Mouse (Mus musculus) hindbrain, embryonic 15.5 days (tissue): ENCODE measurements around the gene Hist1h4h. TPM values are rescaled to one million over a fixed set of nuclear protein-coding genes. Genes with fewer than 3 reads are reported as not detected.
A peak's percentile ranks its signal among the peaks of the same experiment; 100 is the strongest.
"Not testable (repeated sequence)": the region's sequence is repeated elsewhere in the genome, so short reads cannot be mapped to it uniquely, and the experiment has no call there.

ENCODE experiments used
- ATAC-seq: fragments of 200-750 bp; cut with Nextera tagmentation; 2 replicates; pipeline ENCODE4 v1.8.0; 2017; ENCODE audit warnings: low read depth, moderate number of reproducible peaks, moderate TSS enrichment; ENCODE audit not compliant: low FRiP score
- H3K27ac ChIP-seq: fragments of 300-500 bp; sonication (generic); replicated peaks from 2 replicates; pipeline ENCODE4 v1.5.1; 2015; ENCODE audit warnings: mild to moderate bottlenecking, inconsistent platforms
- H3K27me3 ChIP-seq: fragments of 300-500 bp; sonication (generic); 2 replicates; pipeline ENCODE4 v1.6.1; 2015; ENCODE audit warnings: control low read depth, inconsistent platforms
- H3K36me3 ChIP-seq: fragments of 300-500 bp; sonication (generic); 2 replicates; pipeline ENCODE4 v1.6.1; 2015; ENCODE audit warnings: control low read depth, inconsistent platforms
- H3K4me1 ChIP-seq: fragments of 300-500 bp; sonication (generic); replicated peaks from 2 replicates; pipeline ENCODE4 v1.6.1; 2015; ENCODE audit warnings: control low read depth, inconsistent platforms
- H3K4me2 ChIP-seq: fragments of 300-500 bp; sonication (generic); 2 replicates; pipeline ENCODE4 v1.6.1; 2015; ENCODE audit warnings: moderate library complexity, mild to moderate bottlenecking, inconsistent platforms
- H3K4me3 ChIP-seq: fragments of 300-500 bp; sonication (generic); 2 replicates; pipeline ENCODE4 v1.5.1; 2015; ENCODE audit warnings: mild to moderate bottlenecking, inconsistent platforms
- H3K9ac ChIP-seq: fragments of 300-500 bp; sonication (generic); 2 replicates; pipeline ENCODE4 v1.6.1; 2015; ENCODE audit warnings: inconsistent platforms
- H3K9me3 ChIP-seq: fragments of 300-500 bp; sonication (generic); 2 replicates; pipeline ENCODE4 v1.6.1; 2016; ENCODE audit warnings: control low read depth, inconsistent platforms
- WGBS: fragments of 180-500 bp; shearing (Covaris S2); methylation state at CpG from one replicate; pipeline ENCODE4 v1.1.7; 2015; 5-methylcytosine and 5-hydroxymethylcytosine counted together
- polyA plus RNA-seq: library from polyadenylated mRNA; unstranded; fragments of >200 nt; fragmentation: Nextera tagmentation; extraction: Ambion mirVana; gene quantifications from 2 replicates; pipeline ENCODE4 v1.2.1, GENCODE M21; 2015

The Hist1h4h gene
- polyA plus RNA-seq, 1 experiment from 2014 or later: 1.7 TPM

DNA sequence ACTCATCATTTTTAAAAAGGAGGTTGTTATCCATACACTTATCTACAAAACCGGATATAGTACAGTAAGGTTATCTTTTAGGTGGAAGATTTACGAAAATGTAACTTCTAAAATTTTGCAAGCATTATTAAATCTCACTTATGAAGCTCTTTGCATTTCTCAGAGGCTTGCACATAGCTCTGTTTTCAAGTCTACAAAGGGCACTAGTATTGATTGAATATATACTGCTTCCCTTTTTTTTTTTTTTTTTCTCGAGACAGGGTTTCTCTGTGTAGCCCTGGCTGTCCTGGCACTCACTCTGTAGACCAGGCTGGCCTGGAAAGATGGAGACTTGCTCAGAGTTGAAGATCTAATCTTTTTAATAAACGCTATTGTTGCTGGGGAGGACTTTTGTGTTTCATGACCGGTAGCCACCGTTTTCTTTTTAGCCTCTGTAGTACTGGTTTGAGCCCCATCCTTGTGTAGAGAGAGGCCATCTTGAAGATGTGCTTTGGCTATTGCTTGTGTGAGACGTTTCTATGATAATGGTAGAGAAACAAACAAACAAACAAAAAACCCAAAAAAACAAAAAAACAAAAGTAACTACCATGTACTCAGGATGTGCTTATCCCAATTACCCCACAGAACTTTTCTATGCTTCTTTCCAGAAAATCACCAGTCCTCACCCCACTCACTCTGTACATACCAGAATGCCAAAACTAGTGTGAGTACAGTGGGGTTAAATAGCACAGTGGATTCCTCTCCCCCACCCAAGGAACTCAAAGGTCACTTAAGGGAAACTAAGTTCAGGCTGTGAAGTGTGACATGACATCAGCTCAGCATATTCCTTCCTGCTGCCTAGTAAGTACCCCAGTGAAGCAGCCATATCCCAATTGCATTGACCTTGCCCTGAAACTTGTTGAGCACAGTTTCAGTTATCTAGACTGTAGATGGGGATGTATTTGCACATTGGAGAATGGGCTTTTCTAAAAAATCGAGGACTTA, 21.4 kb downstream of the Hist1h4h start:
- peaks cover 38% of the 10 kb centered on the region for H3K4me1 ChIP-seq
- H3K4me3 ChIP-seq: peak overlapping the region; percentile 46
- no peaks in the 10 kb centered on the region for H3K36me3 ChIP-seq
- 0 out of 2 replicates have a peak overlapping the region, but pooled peaks have one; percentile 17 for H3K9ac ChIP-seq
- H3K9me3 ChIP-seq: no peaks in the 10 kb centered on the region
- H3K4me2 ChIP-seq: peak overlapping the region; percentile 64
- no peak for ATAC-seq
- H3K27me3 ChIP-seq: no peaks in the 10 kb centered on the region
- 52% methylated on average over 8 of the region's 8 CpGs for WGBS
- peak overlapping the region; percentile 87 for H3K27ac ChIP-seq

DNA sequence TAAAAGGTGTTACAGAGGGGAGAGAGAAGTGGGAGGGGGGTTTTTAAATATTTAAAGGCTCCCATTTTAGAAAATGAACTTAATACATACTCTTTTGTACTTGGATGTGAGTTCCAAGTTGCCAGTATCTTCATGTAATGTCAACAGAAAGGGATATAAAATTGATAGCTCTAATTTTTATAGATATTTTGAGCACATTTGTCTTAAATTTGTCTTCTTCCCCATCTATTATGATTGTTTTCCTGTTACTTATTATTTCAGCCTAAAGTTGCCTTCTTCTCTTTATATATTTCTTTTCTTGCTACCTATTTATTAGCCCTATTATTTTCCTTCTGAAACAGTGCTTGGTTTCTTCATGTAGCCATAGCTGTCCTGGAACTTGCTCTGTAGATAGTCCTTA, 22.1 kb downstream of the Hist1h4h start, which contains the start of gene Hist1h1d:
Gene Hist1h1d, plus strand, starts transcription at position 301 of the 400 bp plus-strand sequence.
- Histone ChIP-seq H3K27me3 (no peaks in the 10 kb centered on the region), H3K36me3 (no peaks in the 10 kb centered on the region), H3K4me2 (peak within 1 kb of the TSS; percentile 100), H3K27ac (0 out of 2 replicates have a peak within 1 kb of the TSS, but pooled peaks have one; percentile 87), H3K4me3 (no peak within 1 kb of the TSS), H3K4me1 (peaks cover 38% of the 10 kb centered on the region), H3K9ac (0 out of 2 replicates have a peak within 1 kb of the TSS, but pooled peaks have one; percentile 17), H3K9me3 (no peaks in the 10 kb centered on the region)
- ATAC-seq: no peak

DNA sequence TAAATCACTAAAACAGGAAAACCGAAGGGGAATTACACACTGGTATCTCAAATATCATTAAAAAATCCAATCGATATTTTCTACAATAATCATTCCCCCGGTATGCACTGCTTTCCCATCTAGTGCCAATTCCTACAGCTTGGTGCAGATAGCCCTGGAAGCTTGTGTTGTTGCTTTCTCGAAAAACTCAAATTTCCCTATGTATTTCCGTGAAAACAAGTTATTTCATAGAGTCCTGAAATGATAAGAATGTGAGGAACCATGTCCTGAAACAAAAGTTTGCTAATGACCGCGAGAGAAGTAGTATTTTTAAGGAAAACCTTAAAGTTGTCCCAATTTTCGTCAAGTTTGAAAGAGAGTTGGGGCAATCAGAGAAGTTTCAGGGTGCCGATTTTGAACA, 23.5 kb downstream of the Hist1h4h start:
- H3K27ac ChIP-seq: peak overlapping the region; percentile 90
- WGBS: 21% methylated on average over 9 of the region's 9 CpGs
- no peak for ATAC-seq

DNA sequence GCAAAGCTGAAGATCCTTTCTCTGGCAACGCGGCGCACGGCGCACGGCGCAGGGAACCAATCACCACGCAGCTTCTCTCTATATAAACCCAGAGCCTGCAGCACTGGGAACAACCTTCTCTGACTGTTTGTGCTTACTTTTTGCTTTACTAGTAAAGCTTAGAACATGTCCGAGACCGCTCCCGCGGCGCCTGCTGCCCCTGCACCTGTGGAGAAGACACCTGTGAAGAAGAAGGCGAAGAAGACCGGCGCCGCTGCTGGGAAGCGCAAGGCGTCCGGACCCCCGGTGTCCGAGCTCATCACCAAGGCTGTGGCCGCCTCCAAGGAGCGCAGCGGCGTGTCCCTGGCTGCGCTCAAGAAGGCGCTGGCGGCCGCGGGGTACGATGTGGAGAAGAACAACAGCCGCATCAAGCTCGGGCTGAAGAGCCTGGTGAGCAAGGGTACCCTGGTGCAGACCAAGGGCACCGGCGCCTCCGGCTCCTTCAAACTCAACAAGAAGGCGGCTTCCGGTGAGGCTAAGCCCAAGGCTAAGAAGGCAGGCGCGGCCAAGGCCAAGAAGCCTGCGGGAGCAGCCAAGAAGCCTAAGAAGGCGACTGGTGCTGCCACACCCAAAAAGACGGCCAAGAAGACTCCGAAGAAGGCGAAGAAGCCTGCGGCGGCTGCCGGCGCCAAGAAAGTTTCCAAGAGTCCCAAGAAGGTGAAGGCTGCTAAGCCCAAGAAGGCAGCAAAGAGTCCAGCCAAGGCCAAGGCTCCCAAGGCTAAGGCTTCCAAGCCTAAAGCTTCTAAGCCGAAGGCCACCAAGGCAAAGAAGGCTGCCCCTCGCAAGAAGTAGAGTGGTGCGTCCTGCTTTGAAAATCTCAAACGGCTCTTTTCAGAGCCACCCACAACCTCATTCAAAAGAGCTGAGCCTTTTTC, 24.3 kb downstream of the Hist1h4h start:
- Histone ChIP-seq H3K9me3 (no peaks in the 10 kb centered on the region), H3K36me3 (no peaks in the 10 kb centered on the region), H3K27ac (peak overlapping the region; percentile 90), H3K4me2 (peak overlapping the region; percentile 100), H3K9ac (peak overlapping the region; percentile 63), H3K27me3 (no peaks in the 10 kb centered on the region), H3K4me1 (peaks cover 38% of the 10 kb centered on the region), H3K4me3 (peak overlapping the region; percentile 53)
- peak; percentile 79 for ATAC-seq
- under 1% methylated on average over 53 of the region's 54 CpGs for WGBS

More for the DNA sequence above, 23.5 kb downstream of the Hist1h4h start:
- no peaks in the 10 kb centered on the region for H3K36me3 ChIP-seq
- peak overlapping the region; percentile 100 for H3K4me2 ChIP-seq
- H3K9ac ChIP-seq: peak overlapping the region; percentile 63
- peak overlapping the region; percentile 53 for H3K4me3 ChIP-seq
- H3K9me3 ChIP-seq: no peaks in the 10 kb centered on the region
- H3K4me1 ChIP-seq: peaks cover 38% of the 10 kb centered on the region
- no peaks in the 10 kb centered on the region for H3K27me3 ChIP-seq

DNA sequence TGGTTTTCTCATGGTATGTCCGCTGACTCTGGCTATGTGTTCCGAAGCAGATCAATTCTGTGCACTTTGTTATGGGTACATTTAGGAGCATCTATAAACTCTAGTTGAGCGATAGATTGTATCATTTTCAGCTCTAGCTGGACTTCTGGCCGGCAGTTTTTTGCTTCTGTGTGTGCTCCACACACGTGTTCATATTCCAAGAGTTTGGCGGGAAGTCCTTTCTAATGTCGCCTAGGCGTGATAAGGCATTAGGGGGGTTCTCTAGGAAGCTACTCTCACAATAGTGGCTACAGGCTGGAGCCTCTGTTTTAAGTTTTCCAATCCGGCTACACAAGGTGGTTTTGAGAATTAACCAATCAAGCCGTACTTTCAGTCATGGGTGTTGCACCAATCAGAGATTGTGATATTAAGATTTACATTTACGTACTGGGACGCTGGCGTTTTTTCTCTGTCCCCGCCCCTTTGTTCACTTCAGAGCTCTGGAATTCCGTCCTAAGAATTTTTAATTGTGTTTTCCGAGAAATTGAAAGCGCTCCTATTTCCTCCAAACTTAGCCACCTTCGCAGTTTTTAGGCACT, 25.1 kb downstream of the Hist1h4h start:
- H3K4me3 ChIP-seq: peak overlapping the region; percentile 53
- H3K9ac ChIP-seq: peak overlapping the region; percentile 63
- H3K36me3 ChIP-seq: no peaks in the 10 kb centered on the region
- peak overlapping the region; percentile 100 for H3K4me2 ChIP-seq
- no peaks in the 10 kb centered on the region for H3K27me3 ChIP-seq
- peak; percentile 88 for ATAC-seq
- WGBS: 0% methylated on average over 18 of the region's 18 CpGs
- no peaks in the 10 kb centered on the region for H3K9me3 ChIP-seq
- H3K27ac ChIP-seq: peak overlapping the region; percentile 90
- peaks cover 36% of the 10 kb centered on the region for H3K4me1 ChIP-seq

DNA sequence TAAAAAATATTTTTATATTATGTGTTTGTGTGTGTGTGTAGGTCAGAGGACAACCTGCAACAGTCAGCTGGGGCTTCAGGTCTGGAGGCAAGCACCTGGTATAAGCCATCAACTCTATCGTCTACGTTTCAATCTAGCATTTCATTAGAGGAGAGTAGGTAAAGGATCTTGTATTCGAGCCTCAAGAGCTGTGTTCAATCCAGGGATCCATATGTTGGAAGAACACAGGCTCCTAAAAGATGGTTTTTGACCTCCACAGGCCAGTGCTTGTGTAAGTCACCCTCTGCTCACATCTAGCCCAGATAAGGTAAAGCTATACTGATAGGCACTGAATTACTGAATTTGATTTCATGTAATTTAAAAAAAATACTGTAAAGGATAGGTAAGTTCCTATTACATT, 26.1 kb downstream of the Hist1h4h start:
- Histone ChIP-seq H3K27me3 (no peaks in the 10 kb centered on the region), H3K4me2 (0 out of 2 replicates have a peak overlapping the region, but pooled peaks have one; percentile 100), H3K27ac (0 out of 2 replicates have a peak overlapping the region, but pooled peaks have one; percentile 11)

DNA sequence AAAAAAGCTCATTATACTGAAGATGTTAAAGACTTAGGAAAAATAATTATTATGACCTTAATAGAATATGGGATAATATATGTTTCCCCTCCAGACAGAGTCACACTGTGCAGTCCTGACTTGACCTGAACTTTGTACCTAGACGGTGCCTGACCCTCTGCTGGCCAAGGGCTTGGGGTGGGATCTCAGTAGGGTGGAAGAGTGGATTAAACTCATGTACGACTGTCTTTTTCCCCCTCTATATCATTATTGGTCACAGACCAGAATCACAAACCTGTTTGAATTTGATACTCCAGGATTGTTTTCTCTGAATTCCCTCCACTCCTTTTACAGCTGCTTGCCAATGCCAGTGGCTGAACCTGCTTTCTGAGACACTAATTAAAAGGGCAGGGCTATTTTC, 29.8 kb downstream of the Hist1h4h start:
- H3K9ac ChIP-seq, H3K27ac ChIP-seq, H3K27me3 ChIP-seq, H3K36me3 ChIP-seq, H3K4me3 ChIP-seq, H3K9me3 ChIP-seq, ATAC-seq: not testable (repeated sequence)
- 0 out of 2 replicates have a peak overlapping the region, but pooled peaks have one; percentile 4 for H3K4me2 ChIP-seq
- 24% methylated on average over 2 of the region's 2 CpGs for WGBS
- H3K4me1 ChIP-seq: peaks cover 17% of the 10 kb centered on the region

More for the DNA sequence above, 26.1 kb downstream of the Hist1h4h start:
- no peaks in the 10 kb centered on the region for H3K36me3 ChIP-seq
- no peak overlapping the region for H3K4me3 ChIP-seq
- H3K4me1 ChIP-seq: peaks cover 32% of the 10 kb centered on the region
- ATAC-seq: no peak
- H3K9ac ChIP-seq: no peak overlapping the region
- WGBS: 75% methylated on average over 3 of the region's 3 CpGs
- H3K9me3 ChIP-seq: no peaks in the 10 kb centered on the region

DNA sequence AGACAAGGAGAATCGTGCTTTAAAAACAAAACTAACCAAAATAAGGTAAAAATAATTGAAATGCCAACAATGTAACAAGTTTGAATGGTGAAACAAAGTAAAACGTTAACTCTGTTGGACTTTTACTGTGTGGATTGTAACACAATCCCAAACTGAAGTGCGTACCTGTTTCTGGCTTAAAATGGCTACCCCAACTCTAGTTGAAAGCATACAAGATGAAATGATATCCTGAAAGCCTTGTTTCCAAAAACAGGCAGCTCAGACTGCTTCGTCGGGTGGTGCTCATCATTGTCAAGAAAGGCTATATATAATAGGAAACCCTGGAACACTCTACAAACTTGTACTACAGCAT, 30.7 kb downstream of the Hist1h4h start:
- peak overlapping the region; percentile 58; the same call in 1 of the 2 replicates for H3K9ac ChIP-seq

DNA sequence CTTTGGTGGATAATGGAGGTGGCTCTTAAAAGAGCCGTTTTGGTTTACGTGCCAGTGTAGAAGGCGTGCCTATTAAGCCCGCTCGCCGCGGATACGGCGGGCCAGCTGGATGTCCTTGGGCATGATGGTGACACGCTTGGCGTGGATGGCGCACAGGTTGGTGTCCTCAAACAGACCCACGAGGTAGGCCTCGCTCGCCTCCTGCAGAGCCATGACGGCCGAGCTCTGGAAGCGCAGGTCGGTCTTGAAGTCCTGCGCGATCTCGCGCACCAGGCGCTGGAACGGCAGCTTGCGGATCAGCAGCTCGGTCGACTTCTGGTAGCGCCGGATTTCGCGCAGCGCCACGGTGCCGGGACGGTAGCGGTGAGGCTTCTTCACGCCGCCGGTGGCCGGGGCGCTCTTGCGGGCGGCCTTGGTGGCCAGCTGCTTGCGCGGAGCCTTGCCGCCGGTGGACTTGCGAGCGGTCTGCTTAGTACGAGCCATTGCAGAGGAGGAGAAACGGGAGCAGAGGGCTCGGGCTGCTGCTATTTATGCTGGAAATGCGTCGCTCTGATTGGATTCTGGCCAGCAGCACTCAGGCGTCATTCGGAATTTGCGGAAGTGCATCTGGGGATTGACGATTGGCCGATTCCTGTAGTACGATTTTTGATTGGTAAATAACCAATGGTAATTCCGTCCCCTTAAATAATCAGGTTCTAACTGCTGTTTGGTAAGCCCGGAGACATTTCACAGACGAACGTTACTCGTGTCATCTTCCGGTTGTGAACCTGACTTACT, 31.2 kb downstream of the Hist1h4h start, which contains the start of gene Hist1h3e:
Gene Hist1h3e, minus strand, starts transcription at position 487 of the 777 bp plus-strand sequence.
- under 1% methylated on average over 53 of the region's 67 CpGs for WGBS
- H3K9ac ChIP-seq: peak within 1 kb of the TSS; percentile 58

More for the DNA sequence above, 30.7 kb downstream of the Hist1h4h start:
- not testable (repeated sequence) for ATAC-seq, H3K27me3 ChIP-seq, H3K36me3 ChIP-seq, H3K9me3 ChIP-seq
- Histone ChIP-seq H3K4me2 (peak overlapping the region; percentile 78), H3K4me1 (peaks cover 11% of the 10 kb centered on the region), H3K27ac (peak overlapping the region; percentile 97), H3K4me3 (peak overlapping the region; percentile 49)
- 0% methylated on average over 2 of the region's 5 CpGs for WGBS

DNA sequence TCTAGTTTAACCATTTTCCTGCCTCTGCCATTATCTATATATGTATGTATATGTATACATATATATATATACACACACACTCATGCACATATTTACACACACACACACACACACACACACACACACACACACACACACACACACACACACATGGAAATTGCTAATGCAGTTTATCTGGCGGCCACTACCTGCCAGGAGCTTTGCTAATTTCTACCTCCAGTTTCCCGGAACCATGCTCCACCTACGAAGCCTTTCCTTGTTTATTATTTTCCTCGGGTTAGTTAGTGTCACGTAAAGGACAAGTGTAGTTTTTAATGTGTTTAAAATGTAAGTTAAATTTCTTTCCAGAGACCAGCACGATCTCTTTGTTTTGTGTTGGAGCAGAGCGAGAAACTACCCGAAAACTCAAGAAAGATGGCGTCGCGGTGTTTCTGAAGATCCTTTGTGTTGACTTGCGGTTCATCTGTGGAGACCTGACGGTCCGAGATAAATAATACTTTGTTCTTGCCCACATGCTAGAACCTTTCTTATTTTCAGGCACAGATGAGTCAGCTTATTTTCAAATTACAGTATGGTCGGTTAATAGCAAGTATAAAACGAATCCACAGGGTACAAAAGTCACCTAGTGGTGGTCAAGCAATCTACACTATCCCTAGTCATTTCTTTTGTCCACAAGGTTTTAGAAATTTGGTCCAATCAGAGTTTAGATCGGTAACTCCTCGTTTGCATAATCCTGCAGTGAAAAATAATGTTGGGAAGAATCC, 32.0 kb downstream of the Hist1h4h start:
- Histone ChIP-seq H3K9ac (peak overlapping the region; percentile 58), H3K4me2 (peak overlapping the region; percentile 78), H3K4me3 (peak overlapping the region; percentile 49), H3K9me3 (no peaks in the 10 kb centered on the region), H3K27me3 (no peaks in the 10 kb centered on the region), H3K4me1 (peaks cover 7% of the 10 kb centered on the region), H3K36me3 (no peaks in the 10 kb centered on the region), H3K27ac (peak overlapping the region; percentile 97)
- ATAC-seq: peak; percentile 68
- WGBS: 3% methylated on average over 18 of the region's 18 CpGs

More for the DNA sequence above, 31.2 kb downstream of the Hist1h4h start, which contains the start of gene Hist1h3e:
- Histone ChIP-seq H3K4me3 (peak within 1 kb of the TSS; percentile 49), H3K4me2 (peak within 1 kb of the TSS; percentile 78), H3K27ac (peak within 1 kb of the TSS; percentile 97)
- not testable (repeated sequence) for H3K4me1 ChIP-seq, H3K9me3 ChIP-seq, H3K36me3 ChIP-seq, H3K27me3 ChIP-seq
- ATAC-seq: peak; percentile 97
